Mouse (Mus musculus): ENCODE measurements around the gene Wdr60.
A peak's percentile ranks its signal among the peaks of the same experiment; 100 is the strongest.

Gene Wdr60

GRCm38 (mm10) chr12:116270538-116270937, 7.7 kb upstream of the Wdr60 start:
- DNase-seq (ENCODE audit: extremely low read depth, insufficient read length, low spot score) = no peak

DNA sequence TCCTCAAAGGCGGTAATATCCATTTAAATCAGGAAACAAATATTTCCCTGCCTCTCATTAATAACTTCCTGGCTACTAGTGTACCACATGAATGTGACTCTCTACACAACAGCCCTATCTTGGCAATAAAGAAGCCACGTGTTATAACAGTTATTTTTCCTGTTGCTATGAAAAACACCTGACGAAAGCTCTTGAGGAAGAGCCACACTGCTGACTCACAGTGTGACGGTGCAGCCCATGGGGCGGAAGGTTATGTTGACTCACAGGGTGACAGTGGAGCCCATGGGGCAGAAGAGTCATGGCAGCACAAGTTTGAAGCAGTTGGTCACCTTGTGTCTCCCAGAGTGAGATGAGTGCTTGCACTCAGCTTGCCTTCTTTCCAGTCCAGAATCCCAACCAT, 6.6 kb upstream of the Wdr60 start:
- DNase-seq (ENCODE audit: extremely low read depth, insufficient read length, low spot score) = peak; percentile 69

GRCm38 (mm10) chr12:116265275-116265674, 2.5 kb upstream of the Wdr60 start:
- DNase-seq (ENCODE audit: extremely low read depth, insufficient read length, low spot score) = no peak

DNA sequence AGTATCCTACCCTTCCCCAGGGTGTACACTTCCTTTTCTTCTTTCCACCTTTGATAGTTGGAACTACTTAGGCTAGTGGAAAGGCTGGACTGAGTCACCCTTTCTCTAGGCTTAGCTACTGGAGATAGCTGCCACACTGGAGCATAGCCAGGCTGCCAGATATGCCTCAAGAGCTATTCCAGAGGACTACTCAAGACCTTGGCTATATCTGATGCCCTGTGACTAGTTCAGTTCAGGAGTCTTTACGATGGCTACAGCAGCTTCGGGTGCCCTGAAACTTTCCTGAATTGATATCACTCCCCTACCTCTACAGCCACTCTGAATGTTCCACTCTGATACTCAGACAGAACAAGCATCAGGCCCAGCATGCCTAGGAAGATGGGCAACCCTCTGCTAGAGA, 1.9 kb upstream of the Wdr60 start:
- no peak for DNase-seq (ENCODE audit: extremely low read depth, insufficient read length, low spot score)

DNA sequence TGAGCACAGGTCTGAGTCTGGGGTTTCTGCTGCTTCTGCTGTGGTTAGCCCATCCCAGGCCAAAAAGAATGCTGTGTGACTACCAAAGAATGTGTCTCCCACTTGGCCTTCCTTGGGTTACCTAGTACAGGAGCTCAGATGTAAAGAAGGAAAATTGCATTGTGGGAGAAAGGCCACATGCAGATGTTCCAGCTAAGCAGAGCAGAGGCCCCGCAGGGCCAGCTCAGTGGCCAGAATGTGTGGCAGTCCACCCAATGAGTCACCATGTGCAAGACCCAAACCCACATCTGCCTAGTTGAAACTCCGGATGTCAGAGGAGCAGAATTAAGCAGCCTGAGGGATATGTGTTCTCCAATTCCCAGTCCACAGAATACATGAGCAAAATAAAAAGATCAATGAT, 4.5 kb downstream of the Wdr60 start:
- peak; percentile 71 for DNase-seq (ENCODE audit: extremely low read depth, insufficient read length, low spot score)

DNA sequence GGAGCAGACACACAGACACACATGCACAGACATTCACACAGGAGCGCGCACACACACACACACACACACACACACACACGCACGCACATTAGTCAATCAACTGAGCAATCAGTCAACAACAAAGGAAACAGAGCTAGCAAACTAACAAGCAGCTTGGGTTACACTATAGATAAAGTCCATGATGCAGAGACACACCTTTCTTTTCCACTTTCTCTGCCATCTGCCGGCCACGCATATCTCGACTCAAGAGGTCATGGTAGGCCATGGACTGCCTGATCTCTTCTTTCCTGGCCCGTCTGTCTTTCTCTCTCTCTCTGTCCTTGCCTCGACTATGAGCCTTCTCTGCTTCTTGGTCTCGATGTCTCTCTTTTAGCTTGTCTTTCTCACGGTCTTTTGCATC, 7.2 kb downstream of the Wdr60 start:
- DNase-seq (ENCODE audit: extremely low read depth, insufficient read length, low spot score) = no peak

DNA sequence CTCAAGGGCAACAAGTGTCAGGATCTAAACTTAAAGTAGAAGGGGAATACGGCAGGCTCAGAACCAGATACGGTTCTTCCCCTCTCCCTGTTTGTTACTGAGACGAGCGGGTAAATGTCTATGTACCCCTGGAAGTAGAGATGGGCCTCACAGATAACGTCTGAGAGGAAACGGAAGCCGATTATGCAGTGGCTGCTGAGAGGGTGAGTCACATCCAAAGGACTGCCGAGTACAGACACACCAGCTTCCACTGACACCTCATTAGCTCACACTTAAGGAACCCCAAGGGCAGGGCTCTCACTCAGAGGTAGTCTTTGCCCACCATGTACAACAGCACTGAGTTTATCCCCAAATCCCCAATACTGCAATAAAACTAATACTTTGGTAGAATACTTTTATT, 8.2 kb downstream of the Wdr60 start:
- no peak for DNase-seq (ENCODE audit: extremely low read depth, insufficient read length, low spot score)

GRCm38 (mm10) chr12:116244601-116245000, 18.2 kb downstream of the Wdr60 start:
- no peak for DNase-seq (ENCODE audit: extremely low read depth, insufficient read length, low spot score)

DNA sequence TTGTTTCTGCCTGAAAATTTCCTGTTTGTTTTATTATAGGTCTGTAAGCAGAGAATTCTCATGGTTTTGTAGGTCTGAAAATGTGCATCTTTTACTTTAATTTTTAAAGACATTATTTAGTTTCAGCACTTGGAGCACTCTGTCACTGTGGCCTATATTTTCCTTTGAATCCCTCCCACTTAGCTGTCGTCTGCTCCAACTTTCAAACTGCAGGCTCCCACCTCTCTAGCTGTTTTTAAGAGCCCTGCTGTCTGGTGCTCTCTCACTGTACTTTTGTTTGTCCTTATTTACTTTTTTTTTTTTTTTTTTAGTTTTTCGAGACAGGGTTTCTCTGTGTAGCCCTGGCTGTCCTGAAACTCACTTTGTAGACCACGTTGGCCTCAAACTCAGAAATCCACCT, 24.0 kb downstream of the Wdr60 start:
- no peak for DNase-seq (ENCODE audit: extremely low read depth, insufficient read length, low spot score)

DNA sequence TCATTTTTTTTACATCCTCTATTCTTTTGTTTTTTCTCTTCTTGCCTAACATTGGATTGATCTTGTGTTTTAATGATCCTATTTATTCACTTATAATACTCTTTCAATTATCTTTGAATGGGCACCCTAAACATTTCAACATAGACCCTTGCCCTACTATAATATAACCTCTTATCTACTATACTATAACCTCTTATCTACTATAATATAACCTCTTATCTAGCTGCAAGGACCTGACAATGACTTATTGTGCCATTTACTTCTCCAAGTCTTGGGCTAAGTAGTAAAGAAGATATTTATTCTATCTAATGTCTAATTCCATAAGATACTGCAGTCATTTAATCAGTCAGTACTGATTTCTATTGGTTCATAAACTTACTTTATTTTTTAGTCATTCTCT, 24.5 kb downstream of the Wdr60 start:
- no peak for DNase-seq (ENCODE audit: extremely low read depth, insufficient read length, low spot score)

DNA sequence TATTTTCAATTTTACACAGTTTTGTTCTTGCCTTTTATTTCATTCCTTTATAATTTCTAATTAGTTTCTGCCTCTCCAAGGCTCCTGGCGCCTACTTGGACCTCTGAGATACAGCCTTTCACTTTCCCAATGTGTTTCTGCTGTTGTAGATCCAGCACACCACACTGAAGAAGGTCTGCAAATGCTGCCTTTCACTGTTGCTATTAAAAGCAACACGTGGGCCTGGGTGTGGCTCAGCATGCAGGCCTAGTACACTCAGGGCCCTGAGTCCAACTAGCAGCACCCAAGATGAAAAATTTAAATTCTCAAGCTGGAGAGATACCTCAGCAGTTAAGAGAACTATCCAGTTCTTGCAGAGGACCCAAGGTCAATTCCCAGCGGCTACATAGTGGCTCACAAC, 26.2 kb downstream of the Wdr60 start:
- no peak for DNase-seq (ENCODE audit: extremely low read depth, insufficient read length, low spot score)

DNA sequence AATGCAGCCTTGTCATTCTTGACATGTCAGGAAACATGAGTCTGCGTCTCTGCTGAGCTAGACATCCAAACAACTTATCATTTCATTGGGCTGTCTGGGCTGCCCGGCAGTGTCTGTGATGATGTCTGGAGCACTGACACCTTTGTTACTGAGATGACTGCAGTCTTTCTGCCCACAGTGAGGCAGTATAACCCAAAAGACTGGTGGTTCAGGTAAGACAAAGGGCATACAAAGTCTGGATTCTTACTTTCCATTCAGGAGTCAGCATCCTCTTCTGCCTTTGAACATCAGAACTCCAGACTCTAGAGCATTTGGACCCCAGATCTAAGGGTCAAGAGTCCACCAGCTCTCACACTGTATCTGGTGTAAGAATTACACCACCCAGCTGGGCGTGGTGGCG, 27.5 kb downstream of the Wdr60 start:
- DNase-seq (ENCODE audit: extremely low read depth, insufficient read length, low spot score) = no peak

GRCm38 (mm10) chr12:116232061-116232460, 30.8 kb downstream of the Wdr60 start:
- DNase-seq (ENCODE audit: extremely low read depth, insufficient read length, low spot score) = no peak

GRCm38 (mm10) chr12:116231612-116232011, 31.2 kb downstream of the Wdr60 start:
- DNase-seq (ENCODE audit: extremely low read depth, insufficient read length, low spot score) = no peak

DNA sequence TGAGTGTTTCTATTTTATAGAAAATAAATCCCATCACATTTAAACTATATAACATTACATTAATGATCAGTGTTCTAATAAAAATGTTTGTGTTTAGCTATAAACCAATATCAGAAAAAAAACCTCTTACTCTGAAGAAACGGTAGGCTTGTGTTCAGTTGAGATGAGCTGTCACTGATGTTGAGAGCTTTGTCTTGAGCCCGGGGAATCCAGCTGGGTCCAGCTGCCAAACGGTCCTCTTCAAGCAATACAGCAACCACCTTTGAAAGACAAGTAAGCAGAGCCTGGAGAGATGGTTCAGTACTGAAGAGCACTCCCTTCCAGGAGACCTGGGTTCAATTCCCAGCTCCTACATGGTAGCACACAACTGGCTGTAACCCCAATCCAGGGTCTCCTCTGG, 33.4 kb downstream of the Wdr60 start:
- no peak for DNase-seq (ENCODE audit: extremely low read depth, insufficient read length, low spot score)

DNA sequence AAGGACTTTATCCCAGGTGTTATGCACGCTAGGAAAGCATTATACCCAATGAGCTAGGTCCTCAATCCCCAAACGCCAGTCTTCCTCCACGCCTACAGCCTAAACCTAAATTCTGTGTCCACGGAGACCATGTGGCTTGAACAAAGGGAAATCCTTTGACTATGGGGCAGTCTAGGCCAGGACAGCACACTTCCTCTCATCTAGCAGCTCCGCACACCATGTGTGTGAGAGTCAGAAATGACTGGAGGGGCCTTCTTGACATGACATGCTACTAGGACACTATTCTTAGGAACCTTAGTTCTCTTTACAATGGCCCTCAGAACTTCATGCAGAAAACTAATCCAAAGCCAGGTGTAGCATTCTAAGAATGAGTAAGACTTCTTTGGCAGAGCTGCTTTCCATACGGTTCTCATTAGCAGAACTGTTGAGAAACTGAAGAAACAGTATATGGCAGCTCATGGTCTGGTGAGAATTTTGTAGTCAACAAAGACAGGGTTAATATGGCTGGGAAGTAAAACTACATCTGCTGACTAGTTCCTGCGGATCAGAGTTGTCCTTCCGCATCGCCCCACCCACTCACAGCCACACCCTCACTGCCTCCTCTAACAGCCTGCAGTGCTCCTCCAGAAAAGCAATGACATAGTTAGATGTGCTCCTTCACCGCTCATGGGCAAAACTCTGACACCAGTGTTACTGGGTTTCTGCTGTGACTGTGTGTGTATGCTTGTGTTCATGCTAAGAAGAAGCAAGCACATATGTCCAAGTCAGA, 36.3 kb downstream of the Wdr60 start:
- DNase-seq (ENCODE audit: extremely low read depth, insufficient read length, low spot score) = no peak

DNA sequence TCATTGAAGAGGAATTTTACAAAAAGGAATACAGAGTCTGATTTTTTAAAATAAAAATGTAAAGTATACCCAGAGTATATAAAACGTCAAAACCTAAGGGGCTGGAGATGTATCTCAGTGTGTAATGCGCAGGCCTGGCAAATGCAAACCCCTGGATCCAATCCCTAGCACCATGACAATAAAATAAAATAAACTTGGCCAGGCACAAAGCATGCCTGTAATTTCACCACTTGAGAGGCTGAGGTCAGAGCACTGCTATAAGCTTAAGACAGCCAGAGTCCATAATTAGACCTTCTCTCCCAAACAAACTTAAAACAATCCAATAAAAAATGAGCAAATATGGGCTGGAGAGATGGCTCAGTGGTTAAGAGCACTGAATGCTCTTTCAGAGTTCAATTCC, 39.7 kb downstream of the Wdr60 start:
- no peak for DNase-seq (ENCODE audit: extremely low read depth, insufficient read length, low spot score)

DNA sequence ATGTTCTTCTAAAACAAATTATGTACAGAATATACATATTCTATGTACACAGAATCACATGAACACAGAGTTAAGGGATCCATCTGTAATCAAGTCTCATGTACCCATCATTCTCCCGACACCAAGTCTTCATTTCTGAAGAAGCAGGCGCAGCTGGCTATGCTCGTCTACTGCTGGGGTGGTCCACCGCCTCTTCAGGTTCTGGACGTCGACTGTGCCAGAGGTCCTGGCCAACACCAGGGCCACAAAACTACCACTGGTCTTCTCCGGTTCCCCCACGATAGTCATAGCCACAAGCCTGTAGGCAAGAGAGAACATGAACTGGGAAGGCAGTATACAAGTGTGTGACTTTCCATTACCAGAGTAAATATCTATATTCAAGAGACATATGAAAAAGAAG, 55.3 kb downstream of the Wdr60 start:
- DNase-seq (ENCODE audit: extremely low read depth, insufficient read length, low spot score) = no peak

GRCm38 (mm10) chr12:116205726-116206125, 57.1 kb downstream of the Wdr60 start:
- peak; percentile 69 for DNase-seq (ENCODE audit: extremely low read depth, insufficient read length, low spot score)

DNA sequence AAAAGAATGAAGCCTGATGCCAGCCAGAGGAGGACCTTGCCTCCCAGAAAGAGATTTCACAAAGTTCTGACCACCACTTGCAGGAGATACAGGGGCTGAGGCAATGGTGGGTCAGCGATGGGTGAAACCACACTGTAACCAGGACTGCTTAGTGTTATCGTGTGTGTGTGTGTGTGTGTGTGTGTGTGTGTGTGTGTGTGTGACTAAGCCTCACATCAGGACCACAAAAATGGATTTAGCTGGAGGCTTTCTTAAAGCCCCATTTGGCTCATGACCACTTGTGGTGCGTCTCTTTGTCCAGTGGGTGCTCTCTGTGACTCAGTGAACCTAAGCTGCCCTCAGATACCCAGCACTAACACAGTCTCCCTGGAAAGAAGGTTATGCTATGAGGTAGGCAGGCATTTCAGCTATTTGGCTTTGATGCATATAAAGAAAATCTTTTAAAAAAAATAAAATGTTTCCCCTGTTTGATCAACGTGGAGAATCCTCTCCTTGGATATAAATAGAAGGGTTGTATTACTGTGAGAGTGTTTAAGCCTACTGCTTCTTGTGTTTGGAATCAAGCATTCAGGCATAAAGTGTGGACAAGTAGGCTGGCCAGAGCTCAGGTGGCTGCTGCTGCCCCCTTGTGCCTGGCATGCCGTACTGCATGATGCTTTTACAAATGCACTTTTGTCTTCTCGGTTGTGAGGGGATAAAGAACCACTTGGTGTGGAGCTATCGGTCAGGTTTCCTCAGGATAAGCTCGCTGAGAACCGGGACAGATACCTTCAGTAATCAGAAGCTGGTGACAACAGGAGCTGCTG, 60.4 kb downstream of the Wdr60 start:
- DNase-seq (ENCODE audit: extremely low read depth, insufficient read length, low spot score) = peak; percentile 31

GRCm38 (mm10) chr12:116198791-116199190, 64.0 kb downstream of the Wdr60 start:
- no peak for DNase-seq (ENCODE audit: extremely low read depth, insufficient read length, low spot score)

DNA sequence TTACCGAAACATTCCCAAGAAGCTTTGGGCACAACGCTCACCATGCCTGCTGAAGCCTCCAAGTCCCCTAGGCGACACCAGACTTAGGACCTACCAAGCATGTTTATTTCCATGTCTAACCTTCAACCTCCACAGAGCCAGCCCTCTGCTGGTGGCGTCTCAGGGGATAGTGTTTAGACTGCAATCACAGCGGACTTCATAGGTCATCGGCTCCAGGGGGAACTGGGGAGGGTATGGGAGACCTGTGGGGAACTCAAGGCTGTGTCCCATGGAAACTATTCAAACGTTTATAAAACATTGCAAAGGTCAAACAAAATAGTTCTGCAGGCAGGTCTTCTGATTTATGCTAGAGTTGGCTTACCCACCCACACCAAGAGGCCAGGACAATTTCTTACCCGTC, 66.6 kb downstream of the Wdr60 start:
- DNase-seq (ENCODE audit: extremely low read depth, insufficient read length, low spot score) = no peak
